Mouse (Mus musculus) layer of hippocampus, adult 8-10 months (tissue): ENCODE measurements around the gene Klhl26. TPM values are rescaled to one million over a fixed set of nuclear protein-coding genes. Genes with fewer than 3 reads are reported as not detected.

Experiments
- DNase-seq, 2 experiments: peaks; one replicate each; pipeline ENCODE4 v3.0.0; 2022; ENCODE audit warnings: low spot score in 2 of 2
- total RNA-seq, 4 experiments: library from RNA; stranded (reverse); gene quantifications; 2 replicates each; pipeline ENCODE4 v1.2.4; 2022

The Klhl26 gene
- total RNA-seq, 4 experiments from 2014 or later, result 48.4 to 56.6 (median 53.1) TPM

DNA sequence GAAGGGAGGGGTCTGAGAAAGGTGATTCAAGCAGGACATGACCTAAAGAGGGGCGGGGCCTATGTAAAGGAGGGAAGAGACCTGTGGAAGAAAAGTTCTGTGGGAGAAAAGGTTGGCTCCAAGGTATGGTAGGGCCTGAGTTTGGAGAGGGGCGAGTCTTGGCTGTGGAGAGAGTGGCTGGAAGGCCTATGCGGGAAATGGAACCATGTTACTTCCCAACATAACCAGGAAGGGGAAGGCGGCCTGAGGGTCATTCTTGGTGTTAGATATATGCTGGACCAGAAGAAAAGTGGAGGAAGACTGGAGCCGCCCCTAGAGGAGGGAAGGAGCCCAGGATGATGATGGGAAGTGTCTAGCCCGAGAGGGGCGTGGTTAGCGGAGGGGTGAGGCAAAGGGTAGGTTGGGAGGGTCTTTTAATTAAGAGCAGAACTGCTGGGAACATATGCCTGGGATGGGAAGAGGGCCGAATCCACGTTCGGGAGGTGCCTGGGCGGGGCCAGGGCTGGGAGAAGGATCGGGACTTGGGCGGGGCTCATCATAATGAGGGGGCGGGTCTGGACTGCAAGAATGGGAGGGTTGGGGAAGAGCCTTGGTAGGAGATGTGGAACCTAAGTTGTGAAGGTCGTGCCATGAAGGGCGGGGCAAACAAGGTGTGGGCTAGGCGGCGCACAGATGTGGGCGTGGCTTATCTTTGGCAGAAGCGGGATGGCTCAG is 658 bp upstream of the Klhl26 start:
- no peak for DNase-seq

DNA sequence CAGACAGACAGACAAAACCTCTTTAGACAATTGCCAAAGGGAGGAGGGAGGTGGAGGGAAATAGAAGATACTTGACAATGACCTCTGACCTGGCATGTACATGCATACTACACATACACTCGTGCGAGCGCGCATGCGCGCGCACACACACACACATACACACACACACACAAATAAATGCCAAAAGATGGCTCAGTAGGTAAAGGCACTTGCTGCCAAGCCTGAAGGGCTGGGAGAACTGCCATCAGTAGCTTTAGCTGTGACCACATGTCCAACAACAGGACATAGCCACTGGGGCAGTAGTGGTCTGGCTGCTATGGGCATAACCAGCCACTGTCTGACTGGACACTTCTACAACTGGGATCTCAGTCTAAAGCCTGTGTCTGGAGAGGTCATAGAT is 4.9 kb downstream of the Klhl26 start:
- DNase-seq, result no peak

DNA sequence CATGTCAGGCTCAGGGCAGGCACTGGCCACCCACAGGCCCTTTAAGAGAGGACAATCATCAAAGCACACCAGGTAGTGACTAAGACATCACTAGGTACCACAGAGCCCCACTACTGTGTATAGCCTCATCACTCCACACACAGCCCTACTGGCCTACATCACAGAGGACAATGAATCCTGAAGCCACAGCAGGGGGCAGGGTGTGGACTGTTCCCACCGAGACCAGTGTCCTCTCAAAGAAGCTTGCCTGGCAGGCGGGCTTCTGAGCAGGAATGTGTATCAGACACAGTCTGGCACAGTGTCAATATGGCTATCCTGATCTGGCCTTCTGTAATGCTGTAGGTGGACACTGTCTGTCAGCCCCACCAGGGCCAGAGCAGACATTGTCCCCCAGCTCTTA is 6.8 kb downstream of the Klhl26 start:
- no peak for DNase-seq

DNA sequence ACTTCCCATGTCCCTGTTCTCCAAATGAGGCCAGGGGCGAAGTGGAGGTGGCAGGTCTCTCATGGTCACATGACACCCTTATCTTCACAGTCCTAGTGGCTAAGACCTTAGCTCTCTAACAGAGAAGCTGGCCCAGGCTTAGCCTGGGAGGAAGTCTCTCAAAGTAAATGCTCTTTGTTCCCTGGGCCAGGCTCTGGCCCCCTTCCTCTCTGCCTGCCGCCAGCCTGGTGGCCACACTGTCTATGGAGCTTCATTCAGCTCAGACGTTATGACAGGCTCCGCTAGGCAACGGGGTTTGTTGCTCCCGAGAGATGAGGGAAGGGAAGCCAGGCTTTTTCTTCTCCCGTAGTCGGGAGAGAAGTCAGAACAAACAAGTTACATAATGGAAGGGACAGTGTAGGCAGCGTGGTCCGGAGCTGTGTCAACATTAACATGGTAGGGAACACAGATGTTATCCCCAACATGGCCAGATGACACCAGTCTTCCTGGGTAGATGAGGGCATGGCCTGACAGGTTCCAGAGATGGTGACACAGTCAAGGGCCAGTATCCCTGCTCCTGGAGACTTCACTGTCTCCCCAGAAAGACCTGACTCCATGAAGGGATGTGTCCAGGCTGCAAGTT is 7.4 kb downstream of the Klhl26 start:
- no peak for DNase-seq

DNA sequence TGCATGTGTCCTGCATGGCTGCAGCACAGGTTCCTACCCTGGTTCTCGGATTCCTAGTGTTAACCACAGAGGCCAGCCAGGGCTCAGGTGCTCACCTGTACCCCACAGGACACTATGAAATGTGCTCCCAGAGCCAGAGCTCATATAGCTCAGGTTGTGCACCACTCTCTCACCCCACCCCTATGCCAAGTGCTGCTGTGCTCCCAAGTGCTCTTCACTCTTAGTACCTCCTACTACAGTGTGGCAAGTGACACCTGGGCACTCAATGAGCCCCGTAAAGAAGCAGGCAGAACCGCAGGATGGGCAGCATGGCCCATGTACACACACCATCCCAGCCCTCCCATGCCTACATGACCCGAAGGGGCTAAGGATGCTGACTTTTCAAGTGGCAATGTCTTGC is 8.0 kb downstream of the Klhl26 start:
- no peak for DNase-seq

DNA sequence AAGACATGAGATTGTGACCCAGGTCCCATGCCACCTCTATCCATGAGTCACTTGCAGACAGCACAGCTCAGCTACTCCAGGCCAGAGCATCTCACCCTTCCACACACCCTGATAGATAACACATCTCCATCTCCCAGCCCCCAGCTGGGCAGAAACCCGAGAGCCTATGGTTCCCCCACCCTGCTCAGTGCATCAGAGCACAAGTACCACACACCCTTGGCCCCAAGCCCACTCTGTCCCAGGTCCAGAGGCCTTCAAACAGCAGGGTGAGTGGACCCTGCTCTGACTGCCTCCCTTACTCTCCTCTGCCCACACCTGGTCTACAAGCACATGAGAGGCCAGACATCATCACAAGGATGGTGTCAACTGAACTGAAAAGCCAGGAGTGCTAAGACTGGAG is 8.9 kb downstream of the Klhl26 start:
- DNase-seq, result no peak

DNA sequence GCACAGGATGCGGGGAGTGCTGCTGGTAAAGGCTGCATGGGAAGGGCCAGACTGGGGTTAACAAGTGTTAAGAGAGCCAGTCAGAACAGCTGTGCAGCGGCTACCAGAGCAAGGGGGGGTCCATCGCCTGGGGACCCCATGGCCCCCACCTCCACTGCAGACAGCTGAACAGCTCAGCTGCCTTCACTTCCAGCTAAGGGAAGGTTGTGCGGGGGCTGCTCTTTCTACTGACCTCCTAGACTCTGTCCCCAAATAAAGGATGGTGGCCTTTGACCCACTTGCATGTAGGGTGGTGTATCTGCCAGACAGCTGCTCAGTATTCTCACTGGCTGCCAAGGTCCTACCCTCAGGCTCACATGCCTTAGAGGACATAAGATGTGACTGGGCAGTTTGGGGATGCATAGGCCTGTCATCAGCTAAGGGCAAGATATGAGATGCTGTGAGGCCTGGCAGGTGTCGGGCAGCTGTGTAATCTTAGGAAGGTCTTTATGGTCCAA is 9.5 kb downstream of the Klhl26 start:
- no peak for DNase-seq

DNA sequence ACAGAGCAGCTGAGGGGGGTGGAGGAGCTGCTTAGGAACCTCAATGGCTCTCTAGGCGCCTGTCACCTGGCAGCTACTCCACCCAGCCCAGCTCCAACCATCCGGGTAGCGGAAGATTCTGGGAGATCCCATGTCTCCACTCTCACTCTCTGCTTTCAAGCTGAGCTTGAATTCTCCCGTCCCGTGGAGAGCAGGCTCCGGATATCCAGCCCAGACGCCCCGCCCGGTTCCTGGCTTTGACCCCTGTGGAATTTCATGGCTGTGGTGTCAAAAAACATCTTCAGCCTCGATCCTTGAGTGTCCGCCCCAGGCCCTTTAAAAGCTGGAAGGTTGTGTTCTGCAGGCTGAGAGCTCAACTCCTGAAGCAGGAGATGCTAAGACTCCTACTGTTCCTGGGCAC is 10.0 kb downstream of the Klhl26 start:
- DNase-seq, result no peak

DNA sequence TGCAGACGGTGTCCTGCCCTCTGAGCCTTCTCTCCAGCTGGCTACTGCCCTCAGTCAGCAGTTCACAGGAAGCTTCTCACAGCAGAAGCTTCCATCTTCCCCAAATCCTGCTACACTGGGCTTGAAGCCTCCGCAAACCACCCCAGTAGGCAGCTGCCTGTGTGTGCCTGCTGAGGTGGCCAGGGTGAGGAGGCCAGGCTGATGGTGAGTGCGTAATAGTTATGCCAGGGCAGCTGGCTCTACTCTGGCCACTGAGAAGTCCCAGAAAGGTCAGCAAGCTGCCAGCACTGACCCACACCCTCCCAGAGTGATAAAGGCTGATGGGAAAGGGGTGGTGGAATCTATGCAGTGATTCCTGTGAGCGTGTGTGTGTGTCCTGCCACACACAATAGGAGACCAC is 10.5 kb downstream of the Klhl26 start:
- no peak for DNase-seq

DNA sequence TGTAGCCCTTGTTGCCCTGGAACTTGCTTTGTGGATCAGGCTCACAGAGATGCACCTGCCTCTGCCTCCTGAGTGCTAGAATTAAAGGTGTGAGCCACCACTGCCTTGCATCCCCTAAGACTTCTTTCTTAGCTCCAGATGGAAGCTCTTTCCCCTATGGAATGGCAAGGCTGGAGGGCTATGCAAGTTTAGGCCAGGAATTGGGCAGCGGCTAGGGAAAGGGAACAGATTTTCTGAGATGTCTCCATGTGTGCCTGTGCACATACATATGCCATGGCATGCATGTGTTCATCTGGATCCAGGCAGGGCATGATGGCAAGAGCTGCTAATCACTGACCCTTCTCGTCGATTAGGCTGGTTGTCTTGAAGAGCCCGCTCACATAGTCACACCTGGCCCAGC is 11.1 kb downstream of the Klhl26 start:
- DNase-seq, result no peak

DNA sequence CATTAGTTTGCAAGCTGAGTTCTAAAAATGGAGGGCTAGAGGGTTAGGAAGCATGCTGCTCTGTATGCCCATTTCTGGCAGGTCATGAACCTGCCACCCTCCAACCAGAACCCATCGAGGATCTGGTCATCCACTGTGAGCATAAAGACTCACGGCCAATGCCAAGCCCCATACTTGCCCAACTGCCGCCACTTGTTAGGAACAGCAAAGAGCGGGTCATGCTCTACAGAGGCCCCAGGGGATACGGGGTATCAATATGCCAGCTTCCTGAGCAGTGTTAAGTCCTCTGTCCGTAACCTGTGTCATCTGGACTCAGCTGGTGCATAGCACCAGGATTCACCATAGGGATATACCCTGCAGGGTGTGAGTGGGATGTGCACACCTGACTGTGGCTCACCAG is 12.6 kb downstream of the Klhl26 start:
- no peak for DNase-seq

DNA sequence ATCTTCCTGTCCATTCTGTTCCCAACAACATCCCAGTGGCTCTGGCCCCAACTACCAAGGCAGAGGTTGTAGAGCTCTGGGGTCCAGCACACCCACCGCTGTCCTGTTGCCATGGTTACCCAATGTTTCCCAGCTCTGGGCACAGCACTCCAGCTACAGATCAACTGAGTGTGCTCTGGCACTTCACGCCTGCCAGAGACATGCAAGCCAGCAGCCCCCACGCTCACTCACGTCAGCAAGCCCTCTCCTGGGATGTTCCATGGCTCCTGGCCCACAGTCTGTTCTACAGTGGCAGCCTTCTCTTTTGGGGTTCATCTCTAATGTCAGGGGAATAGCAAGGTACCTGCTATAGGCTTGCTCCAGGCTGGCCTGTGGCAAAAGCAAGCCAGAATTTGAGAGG is 13.5 kb downstream of the Klhl26 start:
- peak; percentile 76 to 77 for DNase-seq

DNA sequence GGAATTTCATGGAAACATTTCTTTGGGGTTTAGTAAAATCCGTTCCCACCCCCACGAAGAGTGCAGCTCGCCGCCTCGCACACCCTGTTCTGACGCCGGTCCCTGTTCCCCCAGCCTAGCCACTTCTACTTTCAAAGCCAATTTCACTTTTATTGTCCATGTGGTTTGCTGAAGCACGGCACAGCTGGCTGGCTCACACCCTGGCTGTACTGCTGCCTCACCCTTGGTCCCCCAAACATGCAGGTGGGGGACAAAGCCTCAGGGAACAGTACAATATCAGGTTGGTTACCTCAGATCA is 14.3 kb downstream of the Klhl26 start:
- DNase-seq, result no peak

DNA sequence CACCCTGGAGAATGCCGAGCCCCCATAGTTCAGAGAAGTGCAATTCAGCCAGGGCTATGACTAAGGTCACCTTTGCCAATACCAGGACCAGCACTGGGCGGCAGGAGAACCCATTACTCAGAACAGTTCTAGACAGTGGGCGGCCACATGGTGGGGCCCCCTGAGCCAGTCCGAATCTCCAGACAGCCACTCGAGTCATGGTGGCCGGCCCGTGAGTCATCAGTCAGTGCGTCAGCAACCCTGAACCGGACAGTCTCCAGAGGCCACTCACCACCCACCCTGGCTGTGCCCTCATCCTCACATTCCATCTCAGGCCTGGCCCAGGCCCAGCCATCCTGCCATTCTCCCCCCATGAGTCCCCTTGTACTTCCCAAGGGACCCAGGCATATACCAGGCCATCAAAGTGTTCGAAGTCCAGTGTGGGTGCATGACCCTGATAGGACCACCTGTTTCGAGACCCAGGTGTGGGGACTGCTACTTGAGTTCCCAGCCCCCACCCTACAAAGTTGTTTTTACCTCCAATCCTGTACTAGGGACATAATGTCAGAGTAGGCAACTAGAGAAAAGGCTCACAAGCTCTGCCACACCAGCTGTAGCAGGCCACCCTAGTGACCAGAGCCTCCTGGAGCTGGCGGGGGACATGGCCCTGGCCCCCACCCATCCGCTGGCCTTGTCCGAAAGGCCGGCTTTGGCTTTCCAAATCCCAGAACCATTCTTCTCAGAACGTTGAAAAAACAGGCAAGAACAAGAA is 14.8 kb downstream of the Klhl26 start:
- DNase-seq, result no peak

DNA sequence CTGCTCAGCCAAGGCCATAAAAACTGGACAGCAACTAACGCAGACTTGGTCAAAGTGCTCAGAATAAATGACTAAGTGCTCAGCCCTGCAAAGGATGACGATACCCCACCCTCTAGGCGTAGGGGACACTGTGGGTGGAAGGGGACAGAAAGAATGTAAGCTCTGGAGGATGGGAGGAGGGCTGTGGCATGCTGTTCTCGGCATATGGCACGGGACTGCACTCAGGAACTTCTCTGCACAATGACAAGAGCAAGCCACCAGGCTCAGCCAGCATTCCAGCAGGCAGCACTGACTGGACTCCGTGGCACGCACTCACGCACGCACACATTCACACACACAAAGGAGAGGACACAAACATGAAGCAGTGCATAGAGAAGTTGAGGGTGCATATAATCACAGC is 16.2 kb downstream of the Klhl26 start:
- DNase-seq, result peak in 1 of 2 experiments; percentile 57

DNA sequence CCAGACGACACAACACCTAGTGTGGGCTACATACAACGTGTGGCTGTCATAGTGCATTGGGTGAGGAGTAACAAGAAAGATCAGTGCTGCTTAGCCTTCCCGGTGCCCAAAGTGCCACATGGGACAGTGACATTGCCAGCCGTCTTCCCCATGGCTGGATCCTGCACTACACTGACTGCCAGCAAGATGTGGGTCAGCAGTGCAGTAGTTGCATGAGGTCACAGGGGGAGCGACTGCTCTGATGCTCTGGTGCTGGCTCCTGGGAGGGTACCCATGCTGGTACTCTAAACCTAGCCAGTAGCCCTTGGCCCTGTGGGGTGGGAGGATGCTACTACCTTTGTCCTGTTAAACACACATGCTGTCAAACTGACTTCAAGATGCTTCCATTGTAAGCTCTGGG is 16.6 kb downstream of the Klhl26 start:
- no peak for DNase-seq

DNA sequence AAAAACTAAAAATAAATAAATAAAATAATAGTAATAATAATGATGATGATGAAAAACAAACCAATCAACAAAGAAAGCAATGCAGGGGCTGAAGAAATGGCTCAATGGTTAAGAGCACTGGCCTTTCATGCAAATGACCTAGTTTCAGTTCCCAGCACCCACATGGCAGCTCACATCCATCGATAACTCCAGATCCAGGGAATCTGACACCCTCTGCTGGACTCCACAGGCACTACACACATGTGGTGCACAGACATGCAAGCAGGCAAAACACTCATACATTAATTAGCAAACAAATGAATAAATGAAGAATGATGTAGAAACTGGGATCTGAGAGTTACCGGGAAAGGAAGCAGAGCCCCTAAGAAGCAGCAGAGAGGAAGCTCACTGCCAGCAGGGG is 17.1 kb downstream of the Klhl26 start:
- DNase-seq, result no peak

DNA sequence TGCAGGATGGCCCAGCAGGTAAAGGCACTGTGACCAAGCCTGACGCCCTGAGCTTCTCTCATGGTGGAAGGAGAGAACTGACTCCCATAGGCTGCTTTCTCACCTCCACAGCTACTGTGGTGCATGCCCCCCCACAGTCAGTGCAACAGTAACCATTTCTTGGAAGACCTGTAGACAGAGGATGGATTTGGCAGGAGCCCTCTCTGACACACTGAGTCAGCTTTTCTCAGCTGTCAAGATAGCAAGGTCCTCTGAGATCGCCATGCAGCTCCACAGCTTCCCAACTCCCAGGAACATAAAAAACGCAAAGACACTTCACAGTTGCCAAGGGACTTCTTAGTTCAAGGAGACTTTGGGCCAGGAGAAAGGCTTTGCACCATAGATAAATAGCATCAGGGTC is 18.3 kb downstream of the Klhl26 start:
- DNase-seq, result no peak

DNA sequence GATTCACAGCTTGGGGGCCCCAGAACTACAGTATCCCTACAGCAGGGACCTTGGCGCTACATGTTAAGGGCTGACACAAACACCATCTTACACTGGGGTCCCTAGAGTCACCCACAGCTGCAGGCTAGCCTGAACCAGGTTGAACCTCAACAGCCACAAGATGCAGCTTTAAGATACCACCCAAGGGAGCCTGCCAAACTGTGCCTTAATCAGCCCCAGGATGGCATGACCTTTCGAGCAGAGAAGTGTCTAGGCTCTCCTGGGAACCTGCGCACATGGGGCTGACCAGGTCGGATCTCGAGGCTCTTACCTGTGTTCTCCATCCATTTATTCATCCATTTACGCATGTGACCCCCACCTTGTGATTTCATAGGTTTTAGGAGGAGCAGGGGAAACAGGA is 18.9 kb downstream of the Klhl26 start:
- DNase-seq, result no peak

DNA sequence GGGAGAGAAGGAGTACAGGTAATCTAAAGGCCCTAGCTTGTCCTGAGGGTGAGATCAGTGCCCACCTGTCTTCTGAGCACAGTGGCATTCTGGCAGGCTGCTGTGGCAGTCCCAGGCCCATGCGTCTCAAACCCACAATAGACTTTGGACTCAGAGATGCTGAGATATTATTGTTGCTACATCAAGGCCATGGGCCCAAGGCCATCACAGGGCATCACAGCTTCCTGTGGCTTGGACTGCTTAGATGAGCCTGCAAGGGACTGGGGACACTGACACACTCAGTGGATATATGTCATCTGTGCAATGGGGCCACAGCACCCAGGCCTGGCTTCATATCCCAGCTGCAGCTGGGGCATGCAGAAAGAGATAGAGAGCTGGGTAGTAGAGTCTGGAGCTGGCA is 19.8 kb downstream of the Klhl26 start:
- no peak for DNase-seq

DNA sequence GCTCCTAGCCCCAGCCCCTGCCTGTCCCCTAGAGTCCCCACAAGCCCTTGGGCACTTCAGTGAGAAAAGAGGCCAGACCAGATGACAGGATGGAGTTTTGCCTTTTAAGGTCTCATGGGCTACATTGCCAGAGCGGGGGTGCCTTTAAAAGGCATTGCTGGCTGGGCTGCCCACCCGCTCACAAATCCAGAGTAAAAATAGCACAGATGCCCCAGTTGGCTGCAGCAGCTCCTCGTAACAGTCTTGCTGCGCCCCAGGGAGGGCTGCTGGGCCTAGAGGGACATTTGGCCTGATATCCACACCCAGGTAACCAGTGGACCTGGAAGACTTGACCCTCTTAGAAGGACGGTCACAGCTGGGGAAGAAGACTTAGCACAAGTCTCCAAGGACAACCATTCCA is 22.9 kb downstream of the Klhl26 start:
- no peak for DNase-seq

DNA sequence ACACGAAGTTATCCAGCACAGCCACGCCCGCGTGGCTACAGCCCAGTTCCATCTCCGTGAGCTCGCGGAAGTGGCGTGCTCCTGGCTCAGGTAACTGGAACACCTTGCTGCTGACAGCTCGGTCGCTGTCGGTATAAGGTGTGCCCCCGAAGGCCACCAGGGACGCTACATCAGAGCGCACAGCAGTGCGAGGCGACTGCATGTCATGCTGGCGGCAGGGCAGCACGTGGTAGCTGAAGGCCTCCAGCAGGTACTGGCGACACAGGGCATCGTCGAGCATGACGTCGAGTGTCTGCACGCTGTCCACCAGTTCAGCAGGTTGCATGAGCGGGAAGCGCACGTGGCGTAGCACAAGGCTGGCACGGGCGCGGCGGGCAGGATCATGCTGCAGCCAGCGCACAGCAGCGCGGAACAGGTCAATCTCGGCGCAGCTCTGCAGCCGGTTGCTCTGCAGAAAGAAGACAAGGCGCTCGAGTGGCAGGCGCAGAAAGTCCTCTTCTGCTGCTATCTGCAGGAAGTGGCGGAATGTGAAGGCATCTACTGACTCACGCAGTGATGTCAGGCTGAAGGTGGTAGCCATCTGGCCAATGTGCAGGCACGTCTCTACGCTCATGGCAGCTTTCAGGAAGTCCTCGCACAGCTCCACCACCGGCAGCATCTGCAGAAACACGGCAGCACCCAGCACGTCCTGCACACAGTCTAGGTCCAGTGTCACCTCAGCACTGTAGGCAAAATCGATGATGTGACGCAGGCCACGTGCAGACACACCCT is 24.4 kb downstream of the Klhl26 start:
- peak in 1 of 2 experiments; percentile 56 for DNase-seq
